Mouse (Mus musculus): Measurements from ENCODE around the gene Thrb. TPM values are rescaled to one million over a fixed set of nuclear protein-coding genes. Genes with fewer than 3 reads are reported as not detected.

Thrb gene
- polyA plus RNA-seq (2012): 0.15 and 0.27 TPM in 2 replicates

GRCm38 (mm10) chr14:17659686-17660328, at the start of gene Thrb:
Thrb (plus strand) TSS chr14:17660261.

All from megakaryocyte-erythroid progenitor cell, adult 5 weeks (primary cell).